Mouse (Mus musculus) stomach, postnatal 0 days (tissue): ENCODE data around the gene Myo3b. TPM values are rescaled to one million over a fixed set of nuclear protein-coding genes. Genes with fewer than 3 reads are reported as not detected.

Experiments
- ATAC-seq: fragments of 200-750 bp; cut with Nextera tagmentation; 2 replicates; pipeline ENCODE4 v1.8.0; 2017; ENCODE audit not compliant: low FRiP score, low TSS enrichment
- DNase-seq: peaks from one replicate; pipeline ENCODE4 v3.0.0-alpha.2; 2016; ENCODE audit warnings: low spot score
- H3K27ac ChIP-seq: fragments of 300-500 bp; sonication (generic); replicated peaks from 2 replicates; pipeline ENCODE4 v1.5.1; 2014; ENCODE audit warnings: mild to moderate bottlenecking, control low read depth
- H3K27me3 ChIP-seq: fragments of 300-500 bp; sonication (generic); 2 replicates; pipeline ENCODE4 v1.6.1; 2014; ENCODE audit warnings: low read length; ENCODE audit not compliant: control insufficient read depth, insufficient read depth
- H3K36me3 ChIP-seq: fragments of 300-500 bp; sonication (generic); 2 replicates; pipeline ENCODE4 v1.6.1; 2014; ENCODE audit warnings: low read length, mixed read lengths; ENCODE audit not compliant: control insufficient read depth, insufficient read depth
- H3K4me1 ChIP-seq: fragments of 300-500 bp; sonication (generic); replicated peaks from 2 replicates; pipeline ENCODE4 v1.6.1; 2014; ENCODE audit warnings: antibody characterized with exemption; ENCODE audit not compliant: control insufficient read depth, insufficient read depth
- H3K4me2 ChIP-seq: fragments of 300-500 bp; sonication (generic); replicated peaks from 2 replicates; pipeline ENCODE4 v1.6.1; 2014; ENCODE audit warnings: low read depth, mild to moderate bottlenecking, control low read depth, moderate library complexity
- H3K4me3 ChIP-seq: fragments of 300-500 bp; sonication (generic); 2 replicates; pipeline ENCODE4 v1.5.1; 2014; ENCODE audit warnings: low read depth, low read length, control low read depth
- H3K9ac ChIP-seq: fragments of 300-500 bp; sonication (generic); 2 replicates; pipeline ENCODE4 v1.6.1; 2014; ENCODE audit warnings: mild to moderate bottlenecking, low read length, control low read depth, mixed read lengths
- H3K9me3 ChIP-seq: fragments of 300-500 bp; sonication (generic); 2 replicates; pipeline ENCODE4 v1.6.1; 2016; ENCODE audit warnings: low read length; ENCODE audit not compliant: control insufficient read depth
- CTCF ChIP-seq: IDR thresholded peaks from 2 replicates; pipeline ENCODE4 v1.5.1; 2016; ENCODE audit warnings: antibody characterized with exemption, low read depth, mild to moderate bottlenecking, moderate library complexity
- EP300 ChIP-seq: optimal IDR thresholded peaks from 2 replicates; pipeline ENCODE3; 2016; ENCODE audit warnings: antibody characterized with exemption
- WGBS: fragments of 180-500 bp; shearing (Covaris S2); extraction: QIAGEN DNeasy Blood & Tissue Kit; methylation state at CpG from one replicate; pipeline ENCODE4 v1.1.7; 2014; 5-methylcytosine and 5-hydroxymethylcytosine counted together
- polyA plus RNA-seq: library from polyadenylated mRNA; unstranded; fragments of >200 nt; fragmentation: Nextera tagmentation; extraction: Ambion mirVana; gene quantifications from 2 replicates; pipeline ENCODE4 v1.2.1, GENCODE M21; 2015

Gene Myo3b
- polyA plus RNA-seq, 1 experiment from 2014 or later: 0.21 TPM

DNA sequence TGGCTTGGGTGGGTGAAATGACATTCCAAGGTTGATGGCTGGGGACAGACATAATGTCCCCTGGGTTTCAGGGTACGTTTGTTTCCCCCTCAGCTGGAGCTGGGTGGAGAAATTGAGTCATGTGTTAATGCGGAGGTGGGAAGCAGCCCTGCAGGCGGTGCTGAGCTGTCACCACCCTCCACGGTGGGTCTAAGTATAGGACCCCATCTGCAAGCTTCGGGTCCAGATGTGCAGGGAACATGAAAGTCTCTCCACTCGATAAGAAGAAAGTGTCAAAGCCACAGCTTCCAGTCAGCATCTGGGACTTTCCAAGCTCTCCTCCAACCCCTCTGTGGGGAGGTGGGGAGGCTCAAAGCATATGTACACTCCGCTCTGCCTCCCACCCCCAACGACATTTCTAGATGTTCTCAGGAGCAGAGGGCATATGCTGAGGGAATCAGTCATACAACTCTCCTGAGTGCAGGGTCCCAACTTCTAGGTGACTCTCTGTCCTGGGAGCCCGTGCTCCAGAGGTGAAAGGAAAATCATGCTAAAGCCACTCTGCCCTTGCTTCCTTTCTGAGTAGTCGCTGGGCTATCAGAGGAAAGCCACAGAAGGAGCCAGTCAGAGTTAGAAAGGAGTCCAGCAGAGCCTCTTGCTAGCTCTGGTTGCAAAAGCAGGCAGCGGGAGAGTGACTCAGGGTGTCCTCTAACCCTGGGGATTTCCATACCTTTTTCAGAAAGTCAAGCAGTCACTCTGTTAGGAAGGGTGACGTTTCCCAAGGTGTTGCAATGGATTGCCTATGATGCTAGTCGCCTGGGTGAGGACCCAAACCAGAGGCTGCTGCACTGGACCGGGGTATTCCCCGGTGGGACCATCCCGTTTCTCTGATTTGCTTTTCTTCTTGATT lies 79.7 kb downstream of the Myo3b start:
- H3K9ac ChIP-seq: no peak overlapping the region
- ATAC-seq (no peak), DNase-seq (no peak)
- no peak overlapping the region for H3K27ac ChIP-seq
- TF ChIP-seq CTCF (no peak), EP300 (no peak)
- no peaks in the 10 kb centered on the region for H3K36me3 ChIP-seq
- H3K4me2 ChIP-seq: no peak overlapping the region
- no peaks in the 10 kb centered on the region for H3K4me1 ChIP-seq
- no peaks in the 10 kb centered on the region for H3K9me3 ChIP-seq
- 50% methylated on average over 16 of the region's 16 CpGs for WGBS
- H3K4me3 ChIP-seq: no peak overlapping the region
- H3K27me3 ChIP-seq: no peaks in the 10 kb centered on the region

DNA sequence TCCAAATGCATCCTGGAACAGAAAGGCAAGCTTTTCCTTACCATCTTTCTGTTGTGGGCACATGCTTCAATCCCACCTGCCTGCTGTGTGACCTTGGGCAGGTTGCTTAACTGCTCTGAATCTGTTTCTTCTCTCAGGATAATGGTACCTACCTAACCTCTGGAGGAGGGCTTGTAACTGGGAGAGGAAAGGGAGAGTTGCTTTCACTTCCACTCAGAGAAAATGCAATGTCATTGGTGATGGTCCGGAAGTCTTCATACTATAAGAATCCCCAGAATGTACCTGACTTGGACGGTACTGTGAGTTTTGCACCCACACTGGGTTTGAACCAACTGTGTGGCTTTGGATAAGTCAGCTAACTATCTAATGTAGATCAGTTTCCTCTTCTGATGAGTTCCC lies 80.3 kb downstream of the Myo3b start:
- H3K4me2 ChIP-seq: no peak overlapping the region
- H3K27ac ChIP-seq: no peak overlapping the region
- H3K9ac ChIP-seq: no peak overlapping the region
- H3K9me3 ChIP-seq: no peaks in the 10 kb centered on the region
- no peaks in the 10 kb centered on the region for H3K36me3 ChIP-seq
- DNase-seq (no peak), ATAC-seq (no peak)
- no peaks in the 10 kb centered on the region for H3K27me3 ChIP-seq
- H3K4me1 ChIP-seq: no peaks in the 10 kb centered on the region
- TF ChIP-seq EP300 (no peak), CTCF (no peak)
- 88% methylated on average over 2 of the region's 2 CpGs for WGBS
- H3K4me3 ChIP-seq: no peak overlapping the region

DNA sequence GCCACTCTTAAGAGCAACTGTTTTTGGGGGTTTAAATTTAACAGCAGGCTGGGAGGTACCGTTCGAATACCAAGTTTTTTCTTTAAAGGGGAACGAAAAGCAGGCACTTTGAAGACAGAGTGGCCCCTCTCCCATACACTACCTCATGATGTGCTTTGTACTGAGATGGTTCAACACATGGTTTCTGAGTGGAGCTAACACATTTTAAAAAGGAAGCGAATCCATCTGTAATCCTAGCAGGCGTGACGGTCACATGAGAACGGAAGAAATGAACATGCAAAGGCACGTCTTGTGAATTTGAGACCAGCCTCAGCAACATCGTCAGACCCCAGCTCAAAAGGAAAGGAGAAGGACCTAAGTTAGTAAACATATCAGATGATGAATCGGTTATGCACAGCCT lies 87.4 kb downstream of the Myo3b start:
- ATAC-seq: no peak
- H3K4me2 ChIP-seq: no peak overlapping the region

DNA sequence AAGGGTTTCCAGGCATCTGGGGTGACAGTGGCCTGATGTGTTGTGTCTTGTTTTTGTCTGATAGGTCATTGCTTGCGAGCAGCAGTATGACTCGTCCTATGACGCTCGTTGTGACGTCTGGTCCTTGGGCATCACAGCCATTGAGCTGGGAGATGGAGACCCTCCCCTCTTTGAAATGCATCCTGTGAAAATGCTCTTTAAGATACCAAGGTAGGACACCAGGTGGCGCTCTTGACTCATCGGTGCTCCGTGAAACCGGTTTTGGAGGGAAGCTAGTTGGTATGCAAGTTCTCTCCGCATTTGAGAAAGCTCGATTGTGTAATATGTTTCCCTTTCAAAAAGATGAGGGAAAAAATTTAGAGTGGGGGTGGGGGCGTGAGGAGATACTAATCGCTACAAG lies 87.9 kb downstream of the Myo3b start:
- TF ChIP-seq EP300 (no peak), CTCF (peak; percentile 93)
- H3K4me1 ChIP-seq: no peaks in the 10 kb centered on the region
- H3K4me3 ChIP-seq: no peak overlapping the region
- no peaks in the 10 kb centered on the region for H3K27me3 ChIP-seq
- no peaks in the 10 kb centered on the region for H3K36me3 ChIP-seq
- H3K4me2 ChIP-seq: peak overlapping the region; percentile 18; the same call in 1 of the 2 replicates
- peak; percentile 77 for DNase-seq
- WGBS: under 1% methylated on average over 13 of the region's 13 CpGs
- H3K9me3 ChIP-seq: no peaks in the 10 kb centered on the region
- H3K9ac ChIP-seq: no peak overlapping the region
- no peak overlapping the region for H3K27ac ChIP-seq
- ATAC-seq: 0 out of 2 replicates have a peak, but pooled peaks have one; percentile 24

More for the DNA sequence above, 87.4 kb downstream of the Myo3b start:
- Histone ChIP-seq H3K27ac (no peak overlapping the region), H3K4me3 (no peak overlapping the region), H3K27me3 (no peaks in the 10 kb centered on the region), H3K9ac (no peak overlapping the region), H3K36me3 (no peaks in the 10 kb centered on the region), H3K9me3 (no peaks in the 10 kb centered on the region), H3K4me1 (no peaks in the 10 kb centered on the region)
- WGBS: 64% methylated on average over 10 of the region's 10 CpGs
- DNase-seq: no peak
- TF ChIP-seq CTCF: no peak
- no peak for TF ChIP-seq EP300

DNA sequence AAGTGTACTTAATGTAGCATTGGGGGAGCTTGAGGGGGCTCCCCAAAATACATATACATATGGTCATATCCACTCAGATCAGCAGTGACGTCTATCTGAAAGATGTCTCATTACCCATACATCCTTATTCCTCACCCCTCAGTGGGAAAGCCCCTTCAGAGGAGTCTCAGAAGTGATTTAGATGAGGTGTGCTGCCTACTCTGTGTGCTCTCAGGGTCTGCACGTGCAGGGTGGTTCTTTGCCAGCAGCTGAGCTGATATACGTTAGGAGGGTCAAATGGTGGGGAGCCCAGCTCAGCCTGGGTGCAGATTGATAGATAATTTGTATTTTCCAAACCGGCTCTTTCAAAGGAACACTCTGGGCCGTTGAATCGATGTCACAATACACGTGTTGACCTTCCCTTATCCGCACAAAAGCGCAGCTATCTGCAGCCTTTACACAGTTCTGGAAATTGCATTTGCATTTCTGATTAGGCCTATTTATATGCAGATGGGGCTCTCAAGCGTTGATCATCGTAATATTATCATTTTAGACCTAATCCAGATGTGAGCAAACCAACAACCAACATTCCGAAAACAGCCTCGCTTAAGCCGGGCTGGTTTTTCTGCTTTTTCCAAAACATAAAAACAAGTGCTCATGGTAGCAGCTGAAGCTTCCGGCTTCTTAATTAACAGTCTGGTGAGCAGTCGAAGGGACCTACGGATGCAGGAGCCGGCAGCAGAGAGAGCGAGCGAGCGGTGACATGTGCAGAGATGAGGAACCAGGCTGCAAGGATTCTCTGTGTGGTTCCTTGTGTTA lies 88.6 kb downstream of the Myo3b start:
- Histone ChIP-seq H3K4me1 (no peaks in the 10 kb centered on the region), H3K9ac (no peak overlapping the region), H3K27ac (no peak overlapping the region), H3K4me2 (peak overlapping the region; percentile 18; the same call in 1 of the 2 replicates), H3K27me3 (no peaks in the 10 kb centered on the region), H3K36me3 (no peaks in the 10 kb centered on the region), H3K9me3 (no peaks in the 10 kb centered on the region), H3K4me3 (no peak overlapping the region)
- ATAC-seq (no peak), DNase-seq (no peak)
- 15% methylated on average over 21 of the region's 21 CpGs for WGBS
- TF ChIP-seq CTCF (no peak), EP300 (no peak)
